Mouse (Mus musculus) hindbrain, embryonic 13.5 days (tissue): Measurements from ENCODE around the gene Abcg4. TPM values are rescaled to one million over a fixed set of nuclear protein-coding genes. Genes with fewer than 3 reads are reported as not detected.

Experiments
- ATAC-seq: fragments of 200-750 bp; cut with Nextera tagmentation; 2 replicates; pipeline ENCODE4 v1.8.0; 2017; ENCODE audit warnings: moderate TSS enrichment; ENCODE audit not compliant: low FRiP score
- H3K27ac ChIP-seq: fragments of 300-500 bp; sonication (generic); 2 replicates; pipeline ENCODE4 v1.5.1; 2015; ENCODE audit warnings: inconsistent platforms, mild to moderate bottlenecking, moderate library complexity
- H3K27me3 ChIP-seq: fragments of 300-500 bp; sonication (generic); 2 replicates; pipeline ENCODE4 v1.6.1; 2015; ENCODE audit warnings: mild to moderate bottlenecking, inconsistent platforms
- H3K36me3 ChIP-seq: fragments of 300-500 bp; sonication (generic); 2 replicates; pipeline ENCODE4 v1.6.1; 2015; ENCODE audit warnings: mild to moderate bottlenecking, inconsistent platforms
- H3K4me1 ChIP-seq: fragments of 300-500 bp; sonication (generic); replicated peaks from 2 replicates; pipeline ENCODE4 v1.6.1; 2015; ENCODE audit warnings: inconsistent platforms
- H3K4me2 ChIP-seq: fragments of 300-500 bp; sonication (generic); 2 replicates; pipeline ENCODE4 v1.6.1; 2015; ENCODE audit warnings: inconsistent platforms, mild to moderate bottlenecking, moderate library complexity
- H3K4me3 ChIP-seq: fragments of 300-500 bp; sonication (generic); 2 replicates; pipeline ENCODE4 v1.5.1; 2015; ENCODE audit warnings: mild to moderate bottlenecking, inconsistent platforms
- H3K9ac ChIP-seq: fragments of 300-500 bp; sonication (generic); 2 replicates; pipeline ENCODE4 v1.6.1; 2015; ENCODE audit warnings: mild to moderate bottlenecking, inconsistent platforms
- H3K9me3 ChIP-seq: fragments of 300-500 bp; sonication (generic); 2 replicates; pipeline ENCODE4 v1.6.1; 2016; ENCODE audit warnings: inconsistent platforms
- WGBS: fragments of 180-500 bp; shearing (Covaris S2); methylation state at CpG from one replicate; pipeline ENCODE4 v1.1.7; 2015; 5-methylcytosine and 5-hydroxymethylcytosine counted together
- polyA plus RNA-seq: library from polyadenylated mRNA; unstranded; fragments of >200 nt; fragmentation: Nextera tagmentation; extraction: Ambion mirVana; gene quantifications from 2 replicates; pipeline ENCODE4 v1.2.1, GENCODE M21; 2015

The Abcg4 gene
- polyA plus RNA-seq, 1 experiment from 2014 or later = 18.0 TPM

DNA sequence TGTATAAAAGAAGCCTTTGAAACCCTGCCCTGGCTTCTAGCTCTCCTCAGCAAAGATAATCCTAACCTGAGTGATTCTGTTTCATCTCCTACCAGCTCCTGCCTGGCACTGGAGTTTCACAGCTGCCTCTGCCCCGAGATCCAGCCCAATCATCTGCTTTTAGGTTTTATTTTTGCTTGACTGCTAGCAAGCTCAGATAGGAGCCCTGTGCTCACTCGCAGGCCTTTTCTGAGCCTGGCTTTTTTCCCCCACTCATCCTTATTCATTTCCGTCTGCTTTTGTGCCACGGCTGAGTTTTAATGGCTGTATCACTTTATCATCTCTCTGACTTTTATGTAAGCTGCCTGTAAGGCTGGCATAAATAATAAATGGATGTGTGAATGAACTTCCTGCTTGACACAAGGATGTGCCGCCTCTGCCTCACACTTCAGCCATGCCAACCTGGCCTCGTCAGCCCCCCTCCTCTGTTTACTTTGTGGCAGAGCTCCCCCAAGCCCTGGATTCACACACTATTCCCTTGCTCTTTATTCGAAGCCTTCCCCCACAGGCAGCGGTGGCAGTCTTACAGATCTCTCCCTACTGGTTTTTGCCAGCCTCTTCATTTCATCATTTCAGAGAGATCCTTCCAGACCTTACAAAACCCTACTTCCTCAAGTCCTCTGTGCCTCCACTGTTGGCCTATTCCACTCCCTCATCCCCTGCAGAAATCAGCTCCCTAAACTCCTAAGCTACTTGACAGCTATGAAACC lies 21.8 kb downstream of the Abcg4 start:
- 64% methylated on average over 8 of the region's 8 CpGs for WGBS
- Histone ChIP-seq H3K27ac (peak overlapping the region; percentile 64), H3K9ac (peak overlapping the region; percentile 78; the same call in 1 of the 2 replicates), H3K4me2 (peak overlapping the region; percentile 58; the same call in 1 of the 2 replicates), H3K9me3 (no peaks in the 10 kb centered on the region), H3K4me1 (peaks cover 24% of the 10 kb centered on the region), H3K36me3 (no peaks in the 10 kb centered on the region), H3K4me3 (no peak overlapping the region), H3K27me3 (peaks cover 7% of the 10 kb centered on the region)
- ATAC-seq = no peak

DNA sequence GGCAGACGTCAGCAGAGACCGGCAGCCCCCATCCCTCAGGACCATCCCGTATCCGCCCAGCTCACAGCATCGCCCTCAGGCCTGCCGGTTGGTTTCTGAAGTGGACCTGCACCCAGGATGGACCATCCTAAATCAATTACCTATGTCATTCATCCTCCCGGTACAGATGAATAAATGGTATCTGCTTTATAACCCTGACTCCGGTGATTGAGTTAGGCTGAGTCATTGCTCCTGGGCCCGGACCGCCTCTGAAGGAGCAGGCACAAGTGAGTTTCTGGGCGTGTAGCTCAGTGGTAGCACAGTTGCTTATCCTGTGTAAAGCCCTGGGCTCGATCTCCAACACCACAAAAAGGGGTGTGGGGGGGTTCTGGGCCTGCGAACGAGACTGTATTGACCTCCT lies 27.0 kb downstream of the Abcg4 start:
- H3K9ac ChIP-seq = no peak overlapping the region
- no peak overlapping the region for H3K4me3 ChIP-seq
- H3K27ac ChIP-seq = no peak overlapping the region
- WGBS = 88% methylated on average over 14 of the region's 14 CpGs
- ATAC-seq = no peak
- no peaks in the 10 kb centered on the region for H3K27me3 ChIP-seq
- H3K4me2 ChIP-seq = no peak overlapping the region
- no peaks in the 10 kb centered on the region for H3K9me3 ChIP-seq
- H3K36me3 ChIP-seq = no peaks in the 10 kb centered on the region
- peaks cover 9% of the 10 kb centered on the region for H3K4me1 ChIP-seq

DNA sequence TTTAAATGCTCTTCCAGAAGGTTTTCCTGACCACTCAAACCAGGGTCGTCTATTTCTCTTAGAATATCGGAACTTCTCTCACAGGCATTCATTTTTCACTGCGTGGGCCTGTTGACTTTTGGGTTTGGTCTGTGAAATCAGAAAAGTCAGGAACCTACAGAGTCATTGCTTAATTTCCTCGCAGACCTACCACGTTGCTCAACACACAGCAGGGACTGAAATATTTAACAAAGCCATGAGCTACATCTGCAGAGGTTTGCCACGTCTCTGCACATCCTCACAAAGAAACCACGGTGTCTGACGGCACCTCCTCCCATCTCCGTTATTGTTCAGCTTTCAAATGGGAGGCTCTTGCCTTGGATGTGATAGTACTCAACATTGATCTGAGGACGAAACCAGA lies 29.4 kb downstream of the Abcg4 start:
- no peak overlapping the region for H3K9ac ChIP-seq
- H3K4me2 ChIP-seq = no peak overlapping the region
- no peaks in the 10 kb centered on the region for H3K36me3 ChIP-seq
- H3K9me3 ChIP-seq = no peaks in the 10 kb centered on the region
- H3K4me1 ChIP-seq = peaks cover 24% of the 10 kb centered on the region
- H3K27ac ChIP-seq = no peak overlapping the region
- H3K4me3 ChIP-seq = no peak overlapping the region
- 73% methylated on average over 10 of the region's 10 CpGs for WGBS
- no peak for ATAC-seq
- no peaks in the 10 kb centered on the region for H3K27me3 ChIP-seq

DNA sequence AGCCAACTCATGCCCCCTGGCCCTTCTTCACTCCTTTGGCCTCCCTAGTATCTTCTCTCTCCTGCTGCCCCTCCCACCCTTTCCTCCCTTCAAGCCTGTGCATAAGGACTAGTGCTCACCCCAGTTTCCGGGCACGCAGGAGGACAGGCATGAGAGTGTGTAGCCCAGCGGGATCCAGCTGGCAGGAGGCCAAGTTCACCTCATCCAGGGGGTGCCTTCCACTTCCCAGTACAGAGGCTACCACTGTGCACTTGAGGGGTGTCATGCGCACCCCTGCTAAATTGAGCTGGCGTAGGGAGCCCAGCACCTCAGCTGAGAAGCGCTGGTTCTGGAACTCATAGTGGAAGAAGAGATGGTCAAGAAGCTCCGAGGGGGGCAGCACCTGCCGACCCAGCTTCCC lies 32.2 kb downstream of the Abcg4 start:
- peak overlapping the region; percentile 85; the same call in 1 of the 2 replicates for H3K27ac ChIP-seq
- H3K4me3 ChIP-seq = no peak overlapping the region
- H3K27me3 ChIP-seq = 0 out of 2 replicates have a peak, but pooled peaks cover 3% of the 10 kb centered on the region
- ATAC-seq = no peak
- 80% methylated on average over 8 of the region's 8 CpGs for WGBS
- no peaks in the 10 kb centered on the region for H3K36me3 ChIP-seq
- H3K9ac ChIP-seq = no peak overlapping the region
- no peak overlapping the region for H3K4me2 ChIP-seq
- peaks cover 38% of the 10 kb centered on the region for H3K4me1 ChIP-seq
- H3K9me3 ChIP-seq = no peaks in the 10 kb centered on the region

DNA sequence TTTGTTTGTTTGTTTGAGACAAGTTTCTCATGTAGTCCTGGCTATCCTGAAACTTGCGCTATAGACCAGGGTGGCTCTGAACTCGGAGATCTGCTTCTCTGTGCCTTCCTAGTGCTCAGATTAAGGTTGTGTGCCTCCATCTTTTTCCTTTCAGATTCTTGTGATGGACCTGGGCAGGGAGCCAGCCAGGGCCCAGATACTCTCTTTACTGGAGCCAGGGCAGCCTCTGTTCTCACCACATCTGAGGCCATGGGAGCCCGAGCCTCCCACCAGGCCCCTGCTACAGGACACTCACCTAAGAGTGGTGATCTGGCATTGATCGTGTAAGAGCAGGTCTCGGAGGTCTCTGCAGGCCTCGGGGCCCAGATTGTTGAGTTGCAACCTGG lies 33.3 kb downstream of the Abcg4 start:
- Histone ChIP-seq H3K4me3 (no peak overlapping the region), H3K27me3 (0 out of 2 replicates have a peak, but pooled peaks cover 3% of the 10 kb centered on the region), H3K4me2 (peak overlapping the region; percentile 25; the same call in 1 of the 2 replicates), H3K9me3 (no peaks in the 10 kb centered on the region), H3K4me1 (peaks cover 44% of the 10 kb centered on the region), H3K27ac (peak overlapping the region; percentile 85), H3K9ac (peak overlapping the region; percentile 15; the same call in 1 of the 2 replicates), H3K36me3 (no peaks in the 10 kb centered on the region)
- ATAC-seq = no peak
- 49% methylated on average over 6 of the region's 6 CpGs for WGBS

DNA sequence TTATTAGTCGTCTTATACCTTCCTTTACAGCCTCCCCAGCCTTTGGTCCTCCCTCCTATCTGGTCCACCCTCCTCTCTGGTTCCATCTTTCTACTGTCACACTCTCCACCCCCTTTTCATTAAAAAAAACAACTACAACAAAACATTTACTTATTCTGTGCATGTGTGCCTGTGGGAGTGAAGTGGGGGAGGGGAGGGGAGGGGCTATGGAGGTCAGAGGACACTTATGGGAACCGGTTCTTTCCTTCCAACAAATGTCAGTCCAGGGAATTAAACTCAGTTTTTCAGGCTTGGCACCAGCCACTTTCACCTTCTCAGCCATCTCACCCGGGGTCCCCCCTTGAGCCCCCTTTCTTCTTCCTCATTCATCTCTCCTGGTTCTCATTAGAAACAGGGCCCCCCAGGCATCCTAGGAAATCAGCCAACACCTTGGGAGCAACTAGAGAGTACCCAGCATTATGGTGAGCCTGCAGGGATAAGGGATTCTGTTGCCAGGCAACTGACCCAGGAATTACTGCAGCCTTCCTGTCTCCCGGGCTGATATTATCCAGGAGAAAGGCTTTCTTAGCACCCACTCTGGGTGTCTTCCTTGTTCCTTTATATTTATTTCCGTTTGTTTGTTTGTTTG lies 33.8 kb downstream of the Abcg4 start:
- H3K27ac ChIP-seq = peak overlapping the region; percentile 85
- H3K4me2 ChIP-seq = peak overlapping the region; percentile 25; the same call in 1 of the 2 replicates
- peak; percentile 72 for ATAC-seq
- peaks cover 49% of the 10 kb centered on the region for H3K4me1 ChIP-seq
- no peak overlapping the region for H3K4me3 ChIP-seq
- no peaks in the 10 kb centered on the region for H3K36me3 ChIP-seq
- WGBS = 5% methylated on average over 5 of the region's 5 CpGs
- H3K27me3 ChIP-seq = 0 out of 2 replicates have a peak, but pooled peaks cover 3% of the 10 kb centered on the region
- no peaks in the 10 kb centered on the region for H3K9me3 ChIP-seq
- peak overlapping the region; percentile 39; the same call in 1 of the 2 replicates for H3K9ac ChIP-seq

DNA sequence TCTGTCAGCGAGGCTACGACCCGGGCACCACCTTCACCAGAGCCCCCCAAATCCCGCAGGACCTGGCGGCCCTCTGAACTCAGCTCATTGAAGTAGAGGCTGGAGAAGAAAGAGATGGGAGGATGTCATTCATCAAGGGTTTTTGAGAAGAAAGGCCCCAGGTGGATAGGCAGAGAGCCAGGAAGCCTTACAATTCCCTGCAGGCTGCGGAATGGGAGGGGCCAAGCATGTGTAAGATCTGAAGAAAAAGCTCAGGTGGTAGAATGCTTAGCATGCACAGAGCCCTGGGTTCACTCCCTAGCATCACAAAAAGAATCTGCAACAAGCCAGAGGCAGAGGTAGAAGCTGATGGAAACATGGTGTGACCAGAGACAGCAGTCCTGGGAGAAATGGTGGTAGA lies 35.0 kb downstream of the Abcg4 start:
- 81% methylated on average over 6 of the region's 6 CpGs for WGBS
- Histone ChIP-seq H3K27ac (peak overlapping the region; percentile 85), H3K36me3 (no peaks in the 10 kb centered on the region), H3K9ac (no peak overlapping the region; the same call in 1 of the 2 replicates), H3K9me3 (no peaks in the 10 kb centered on the region), H3K4me3 (no peak overlapping the region), H3K4me1 (peaks cover 49% of the 10 kb centered on the region), H3K4me2 (no peak overlapping the region), H3K27me3 (peaks cover 14% of the 10 kb centered on the region; the same call in 1 of the 2 replicates)
- no peak for ATAC-seq

DNA sequence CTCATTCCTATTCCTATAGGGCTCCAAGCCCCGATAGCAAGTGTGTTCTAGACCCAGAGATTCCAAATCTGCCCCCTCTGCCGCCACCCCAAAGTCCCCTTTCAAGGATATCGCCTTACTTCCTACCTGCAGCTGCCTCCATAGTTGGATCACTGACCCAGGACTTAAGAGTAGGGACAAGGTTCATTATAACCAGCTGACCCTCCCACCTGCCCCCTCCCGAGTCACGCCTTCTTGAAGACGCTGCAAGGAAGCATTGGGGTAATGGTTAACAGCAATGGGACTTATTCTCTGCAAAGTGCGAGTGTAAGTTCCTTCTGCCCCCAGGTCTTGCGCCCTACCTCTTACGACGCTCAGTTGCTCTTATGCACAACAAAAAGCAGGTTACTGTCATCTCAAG lies 37.1 kb downstream of the Abcg4 start, which contains the start of gene Pdzd3:
Pdzd3 (minus strand) TSS at position 158 of the 400 bp plus-strand sequence.
- Histone ChIP-seq H3K27ac (no peak within 1 kb of the TSS), H3K4me2 (no peak within 1 kb of the TSS), H3K4me3 (no peak within 1 kb of the TSS), H3K27me3 (peaks cover 22% of the 10 kb centered on the region; the same call in 1 of the 2 replicates), H3K9ac (0 out of 2 replicates have a peak within 1 kb of the TSS, but pooled peaks have one; percentile 24), H3K4me1 (peaks cover 48% of the 10 kb centered on the region), H3K9me3 (no peaks in the 10 kb centered on the region), H3K36me3 (no peaks in the 10 kb centered on the region)
- ATAC-seq = no peak
- WGBS = 81% methylated on average over 10 of the region's 10 CpGs

DNA sequence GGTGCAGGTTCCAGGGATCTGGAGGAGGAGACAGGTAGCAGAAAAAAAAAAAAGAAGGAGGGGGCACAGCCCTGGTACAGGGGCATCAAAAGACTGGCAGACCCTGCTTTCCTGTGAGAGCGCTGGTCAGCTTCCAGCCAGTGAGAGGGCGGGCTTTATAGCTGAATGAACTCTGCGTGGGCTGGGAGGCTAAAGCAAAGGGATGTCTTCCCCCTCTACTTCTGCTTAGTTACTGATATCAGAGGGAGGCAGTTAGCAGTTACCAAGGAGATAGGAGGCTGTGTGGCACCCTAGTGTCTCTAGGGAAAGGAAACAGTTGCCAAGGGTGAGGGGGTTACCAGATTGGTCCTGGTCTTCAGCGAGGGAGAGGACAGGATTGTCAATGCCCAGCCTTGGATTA lies 38.0 kb downstream of the Abcg4 start:
- 35% methylated on average over 4 of the region's 4 CpGs for WGBS

DNA sequence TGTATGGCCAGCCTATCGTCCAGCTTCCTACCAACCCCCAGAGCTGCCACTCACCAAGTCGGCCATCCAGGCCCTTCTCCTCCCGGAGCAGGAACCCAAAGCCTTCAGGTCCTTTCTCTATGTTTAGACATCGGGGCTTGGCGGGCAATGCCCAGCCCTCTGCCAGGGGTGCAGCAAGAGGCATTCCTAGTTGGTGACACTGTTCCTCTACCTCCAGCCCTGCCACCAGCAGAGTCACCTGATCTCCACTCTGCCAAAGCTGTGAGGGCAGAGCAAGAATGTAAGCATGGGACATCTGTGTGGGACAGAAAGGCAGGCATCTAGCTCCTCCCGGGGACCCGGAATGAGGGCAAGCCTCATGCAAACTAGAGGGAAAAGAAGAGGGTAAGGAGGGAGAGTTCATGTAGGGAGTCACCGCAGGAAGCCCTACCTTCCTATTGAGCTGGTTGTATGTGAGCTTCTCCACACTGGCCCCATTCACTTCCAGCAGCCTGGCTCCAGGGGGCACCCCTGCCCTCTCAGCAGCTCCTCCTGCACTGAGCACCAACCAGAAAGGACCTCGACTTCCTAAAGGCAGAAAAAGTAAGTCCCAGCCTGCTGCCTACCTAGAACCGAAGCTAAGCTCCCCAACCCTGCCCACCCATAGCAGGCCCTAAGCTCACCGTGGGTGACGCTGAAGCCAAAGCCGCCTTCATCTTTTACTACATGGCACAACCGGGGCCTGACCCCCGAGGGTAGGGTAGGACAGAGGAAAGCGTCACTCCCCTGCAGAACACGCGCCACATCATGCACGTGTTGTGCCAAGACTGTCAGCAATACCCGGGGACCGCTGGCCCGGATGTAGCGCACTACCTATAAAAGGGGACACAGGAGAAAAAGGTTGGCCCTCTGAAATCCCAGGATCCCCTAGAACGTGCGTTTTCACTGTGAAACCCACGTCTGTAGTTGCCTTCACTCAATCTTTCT lies 39.0 kb downstream of the Abcg4 start:
- Histone ChIP-seq H3K4me2 (no peak overlapping the region), H3K4me3 (no peak overlapping the region), H3K4me1 (peaks cover 29% of the 10 kb centered on the region), H3K27ac (no peak overlapping the region), H3K9ac (no peak overlapping the region), H3K36me3 (no peaks in the 10 kb centered on the region), H3K9me3 (no peaks in the 10 kb centered on the region), H3K27me3 (peaks cover 22% of the 10 kb centered on the region; the same call in 1 of the 2 replicates)
- peak; percentile 57; the same call in 1 of the 2 replicates for ATAC-seq
- WGBS = 49% methylated on average over 26 of the region's 26 CpGs

More for the DNA sequence above, 38.0 kb downstream of the Abcg4 start:
- Histone ChIP-seq H3K4me1 (peaks cover 39% of the 10 kb centered on the region), H3K27me3 (peaks cover 22% of the 10 kb centered on the region; the same call in 1 of the 2 replicates), H3K4me3 (no peak overlapping the region), H3K27ac (no peak overlapping the region), H3K9ac (0 out of 2 replicates have a peak overlapping the region, but pooled peaks have one; percentile 24), H3K4me2 (no peak overlapping the region), H3K9me3 (no peaks in the 10 kb centered on the region), H3K36me3 (no peaks in the 10 kb centered on the region)
- no peak for ATAC-seq

DNA sequence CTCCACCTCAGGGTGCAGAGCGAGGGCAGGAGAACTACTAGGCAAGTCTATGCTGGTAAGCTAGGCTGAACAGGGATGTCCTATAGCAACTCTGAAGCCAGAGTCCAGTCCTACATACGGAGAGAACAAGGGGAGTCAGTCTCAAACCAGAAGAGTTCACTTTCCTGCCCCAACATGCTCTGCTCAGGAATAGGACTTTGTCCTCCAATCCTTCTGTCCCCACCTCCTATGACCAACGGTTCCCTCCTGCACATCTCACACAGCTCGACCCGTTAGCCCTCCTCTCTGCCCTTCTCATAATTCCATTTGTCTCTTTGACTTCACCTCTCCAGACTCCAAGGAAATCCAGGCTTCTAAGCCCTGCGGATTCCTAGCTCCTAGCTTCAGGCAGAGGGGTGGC lies 40.5 kb downstream of the Abcg4 start:
- Histone ChIP-seq H3K36me3 (no peaks in the 10 kb centered on the region), H3K4me3 (no peak overlapping the region), H3K27me3 (peaks cover 19% of the 10 kb centered on the region; the same call in 1 of the 2 replicates), H3K9ac (no peak overlapping the region), H3K4me2 (no peak overlapping the region), H3K27ac (no peak overlapping the region), H3K9me3 (no peaks in the 10 kb centered on the region), H3K4me1 (peaks cover 14% of the 10 kb centered on the region)
- 90% methylated on average over 6 of the region's 6 CpGs for whole genome bisulfite sequencing
- no peak for ATAC-seq
